Mouse (Mus musculus) CH12.LX (cell line): ENCODE data around the gene Gid4.

ENCODE experiments used
- CTCF ChIP-seq, 2 experiments: IDR thresholded peaks in 1 of 2; conservative IDR thresholded peaks in 1 of 2; 2 replicates each; pipeline ENCODE4 v1.5.1; 2011 to 2012; ENCODE audit warnings: low read depth in 2 of 2, low read length in 2 of 2, improper control_type of control experiment in 1 of 2, inconsistent platforms in 1 of 2, mild to moderate bottlenecking in 1 of 2, moderate library complexity in 1 of 2
- EP300 ChIP-seq: IDR thresholded peaks from 2 replicates; pipeline ENCODE4 v1.6.1; 2011; ENCODE audit warnings: low read length, improper control_type of control experiment
- HCFC1 ChIP-seq: IDR thresholded peaks from 2 replicates; pipeline ENCODE4 v1.6.1; 2012; ENCODE audit warnings: low read depth, mild to moderate bottlenecking, inconsistent platforms, low read length, improper control_type of control experiment
- POLR2A ChIP-seq: IDR thresholded peaks from 2 replicates; pipeline ENCODE4 v1.6.1; 2011; ENCODE audit warnings: low read depth, mild to moderate bottlenecking, improper control_type of control experiment, low read length

DNA sequence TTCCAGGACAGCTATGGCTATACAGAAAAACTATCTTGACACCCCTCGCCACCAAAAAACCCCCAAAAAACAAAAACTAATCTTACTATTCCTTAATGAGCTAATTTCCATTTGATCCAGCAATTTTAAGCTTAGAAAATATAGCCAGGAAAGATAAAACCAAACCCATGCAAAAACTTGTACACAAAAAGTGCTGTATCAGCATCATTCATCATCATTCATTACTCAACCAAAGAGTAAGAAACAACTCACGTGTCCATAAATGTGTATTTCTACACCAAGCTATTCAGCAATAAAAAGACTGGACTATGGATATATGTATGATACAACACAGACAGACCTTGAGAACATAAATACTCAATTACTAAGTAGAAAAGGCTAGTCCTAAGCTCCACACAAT is 4.0 kb upstream of the Gid4 start:
- TF ChIP-seq CTCF (conservative IDR thresholded peaks at IDR 0.05 in 1 of 2, IDR thresholded peaks at IDR 0.05 in 1 of 2; ENCODE audit: low read depth in 2 of 2, low read length in 2 of 2) (no peak), EP300 (no peak), HCFC1 (no peak), POLR2A (no peak)
